Mouse (Mus musculus): ENCODE results near the gene 3110040M04Rik.
"Not testable (repeated sequence)": the region's sequence is repeated elsewhere in the genome, so short reads cannot be mapped to it uniquely, and the experiment has no call there.

GRCm38 (mm10) chr1:151208493-151208892, 4.6 kb downstream of the 3110040M04Rik start:
- TF ChIP-seq POLR2A (IDR thresholded peaks at IDR 0.05; ENCODE audit: borderline replicate concordance, control insufficient read depth, low read depth, low read length); CTCF (IDR thresholded peaks at IDR 0.05; ENCODE audit: control insufficient read depth, insufficient read depth, low read length): not testable (repeated sequence)

Measured in bone marrow, adult 2 months (tissue).